Mouse (Mus musculus): ENCODE measurements at regions not wholly inside any gene's neighbourhood (a gene's known extent, or its start where the extent isn't known, plus 50 kb on each side); places are given as distances from the start of the nearest gene placed in this dataset.

DNA sequence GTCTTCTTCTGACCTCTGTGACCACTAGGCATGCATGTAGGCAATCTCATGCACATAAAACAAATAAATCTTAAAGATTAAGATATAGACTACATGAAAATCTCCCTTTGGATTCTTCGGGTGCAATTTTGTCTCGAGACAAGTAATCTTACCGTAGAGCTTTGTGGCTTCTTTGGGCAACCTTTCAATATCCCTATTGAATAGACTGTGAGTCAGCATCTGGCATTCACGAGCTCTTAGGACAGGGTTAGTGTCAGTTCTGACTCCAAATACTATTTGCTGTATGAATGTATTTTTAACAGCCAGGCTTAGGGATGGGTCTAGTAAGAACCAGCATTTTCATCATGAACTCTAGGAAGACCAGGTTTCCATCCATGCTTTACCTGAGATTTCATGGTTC lies 208.7 kb upstream of the Pik3r1 start:
- Histone ChIP-seq H3K27ac (replicated peaks; ENCODE audit: insufficient read depth, low read depth, low read length) (no peak overlapping the region), H3K27me3 (ENCODE audit: control insufficient read depth, insufficient read depth, low read length) (no peaks in the 10 kb centered on the region), H3K4me3 (ENCODE audit: insufficient read depth, low read depth, low read length) (no peak overlapping the region), H3K4me1 (ENCODE audit: control insufficient read depth, insufficient read depth, low read length) (peaks cover 4% of the 10 kb centered on the region), H3K36me3 (ENCODE audit: control insufficient read depth, insufficient read depth, low read length) (no peaks in the 10 kb centered on the region), H3K9ac (ENCODE audit: low read depth, low read length) (no peak overlapping the region), H3K79me2 (ENCODE audit: control insufficient read depth, insufficient read depth, low read length) (no peaks in the 10 kb centered on the region)
- DNase-seq (ENCODE audit: extremely low read depth, low read depth, low spot score) = no peak
- TF ChIP-seq POLR2A (IDR thresholded peaks at IDR 0.05; ENCODE audit: extremely low read depth, insufficient read depth, low read length) (no peak), CTCF (IDR thresholded peaks at IDR 0.05; ENCODE audit: low read depth, low read length) (no peak)
- WGBS = 93% methylated on average over 4 of the region's 4 CpGs

DNA sequence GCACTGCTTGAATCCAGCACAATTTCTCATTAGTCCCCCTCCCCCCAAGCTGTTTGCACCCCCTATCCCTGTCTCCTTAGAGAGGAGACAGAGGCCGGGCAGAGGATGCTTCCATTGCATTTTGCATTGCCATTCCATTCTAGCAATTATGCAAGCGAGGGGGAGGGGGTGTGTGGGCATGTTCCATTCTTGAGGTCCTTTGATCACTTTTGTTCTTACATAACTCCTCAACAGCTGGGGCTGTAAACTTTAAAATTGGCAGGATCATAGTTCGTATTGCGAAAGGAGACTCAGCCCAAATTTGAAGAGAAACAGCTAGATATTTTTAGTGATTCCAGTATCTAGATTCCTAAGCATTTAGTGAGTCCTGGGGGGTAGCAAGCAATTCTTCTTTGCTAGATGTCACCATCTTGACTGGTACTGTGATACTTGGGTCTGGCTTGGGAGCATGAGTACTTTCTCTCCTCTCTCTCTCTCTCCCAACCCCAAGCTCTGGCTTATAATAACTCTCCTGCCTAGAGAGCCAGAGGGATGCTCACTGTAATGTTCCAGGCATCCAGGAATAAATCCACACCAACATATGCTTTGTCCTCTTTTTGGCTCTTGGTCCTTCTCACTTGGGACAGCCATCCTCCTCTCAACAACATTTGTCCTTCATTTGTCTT lies 212.3 kb upstream of the Pik3r1 start:
- peak; percentile 95 for DNase-seq (ENCODE audit: extremely low read depth, low read depth, low spot score)
- H3K4me1 ChIP-seq (ENCODE audit: control insufficient read depth, insufficient read depth, low read length) = peaks cover 4% of the 10 kb centered on the region
- TF ChIP-seq POLR2A (IDR thresholded peaks at IDR 0.05; ENCODE audit: extremely low read depth, insufficient read depth, low read length) (no peak), CTCF (IDR thresholded peaks at IDR 0.05; ENCODE audit: low read depth, low read length) (no peak)
- H3K27me3 ChIP-seq (ENCODE audit: control insufficient read depth, insufficient read depth, low read length) = no peaks in the 10 kb centered on the region
- H3K27ac ChIP-seq (replicated peaks; ENCODE audit: insufficient read depth, low read depth, low read length) = peak overlapping the region; percentile 74
- no peak overlapping the region for H3K4me3 ChIP-seq (ENCODE audit: insufficient read depth, low read depth, low read length)
- 24% methylated on average over 4 of the region's 4 CpGs for WGBS
- no peaks in the 10 kb centered on the region for H3K36me3 ChIP-seq (ENCODE audit: control insufficient read depth, insufficient read depth, low read length)
- H3K9ac ChIP-seq (ENCODE audit: low read depth, low read length) = no peak overlapping the region
- H3K79me2 ChIP-seq (ENCODE audit: control insufficient read depth, insufficient read depth, low read length) = no peaks in the 10 kb centered on the region

- Histone ChIP-seq H3K4me1 (ENCODE audit: control insufficient read depth, insufficient read depth, low read length) (no peaks in the 10 kb centered on the region), H3K27ac (replicated peaks; ENCODE audit: insufficient read depth, low read depth, low read length) (no peak overlapping the region), H3K36me3 (ENCODE audit: control insufficient read depth, insufficient read depth, low read length) (no peaks in the 10 kb centered on the region), H3K27me3 (ENCODE audit: control insufficient read depth, insufficient read depth, low read length) (no peaks in the 10 kb centered on the region), H3K4me3 (ENCODE audit: insufficient read depth, low read depth, low read length) (no peak overlapping the region), H3K79me2 (ENCODE audit: control insufficient read depth, insufficient read depth, low read length) (no peaks in the 10 kb centered on the region), H3K9ac (ENCODE audit: low read depth, low read length) (no peak overlapping the region)
- TF ChIP-seq POLR2A (IDR thresholded peaks at IDR 0.05; ENCODE audit: extremely low read depth, insufficient read depth, low read length) (no peak), CTCF (IDR thresholded peaks at IDR 0.05; ENCODE audit: low read depth, low read length) (no peak)
- WGBS = 65% methylated on average over 9 of the region's 9 CpGs
- no peak for DNase-seq (ENCODE audit: extremely low read depth, low read depth, low spot score)
Measured at GRCm38 (mm10) chr13:101988637-101989413, 220.8 kb upstream of the Pik3r1 start.

DNA sequence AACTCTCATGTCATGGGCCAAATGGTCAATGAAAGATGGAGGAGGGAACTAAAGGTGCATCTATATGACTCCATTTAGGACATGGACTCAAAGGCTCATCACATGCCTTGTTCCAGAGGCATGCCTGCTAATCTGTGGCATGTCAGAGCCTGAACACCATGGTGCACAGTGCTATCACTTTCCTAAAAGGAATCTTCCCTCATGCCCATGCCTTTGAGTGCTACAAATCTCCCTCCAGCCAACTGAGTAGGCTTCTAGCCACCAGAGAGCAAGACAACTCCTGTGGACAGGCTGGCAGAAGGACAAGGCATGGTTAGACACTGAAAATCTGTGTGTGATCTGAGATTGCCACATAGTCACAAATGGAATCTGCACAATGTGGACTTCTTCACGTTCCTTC lies 223.7 kb upstream of the Pik3r1 start:
- DNase-seq (ENCODE audit: extremely low read depth, low read depth, low spot score) = no peak

GRCm38 (mm10) chr13:101994779-101995178 lies 226.8 kb upstream of the Pik3r1 start:
- WGBS = 80% methylated on average over 3 of the region's 3 CpGs
- Histone ChIP-seq H3K4me1 (ENCODE audit: control insufficient read depth, insufficient read depth, low read length) (peaks cover 3% of the 10 kb centered on the region; the same call in 1 of the 2 replicates), H3K27me3 (ENCODE audit: control insufficient read depth, insufficient read depth, low read length) (no peaks in the 10 kb centered on the region), H3K9ac (ENCODE audit: low read depth, low read length) (no peak overlapping the region), H3K27ac (replicated peaks; ENCODE audit: insufficient read depth, low read depth, low read length) (no peak overlapping the region), H3K4me3 (ENCODE audit: insufficient read depth, low read depth, low read length) (no peak overlapping the region), H3K36me3 (ENCODE audit: control insufficient read depth, insufficient read depth, low read length) (no peaks in the 10 kb centered on the region), H3K79me2 (ENCODE audit: control insufficient read depth, insufficient read depth, low read length) (no peaks in the 10 kb centered on the region)
- no peak for DNase-seq (ENCODE audit: extremely low read depth, low read depth, low spot score)
- no peak for TF ChIP-seq CTCF (IDR thresholded peaks at IDR 0.05; ENCODE audit: low read depth, low read length)
- no peak for TF ChIP-seq POLR2A (IDR thresholded peaks at IDR 0.05; ENCODE audit: extremely low read depth, insufficient read depth, low read length)

More for the DNA sequence above, 223.7 kb upstream of the Pik3r1 start:
- Histone ChIP-seq H3K4me3 (ENCODE audit: insufficient read depth, low read depth, low read length) (no peak overlapping the region), H3K36me3 (ENCODE audit: control insufficient read depth, insufficient read depth, low read length) (no peaks in the 10 kb centered on the region), H3K27me3 (ENCODE audit: control insufficient read depth, insufficient read depth, low read length) (no peaks in the 10 kb centered on the region), H3K79me2 (ENCODE audit: control insufficient read depth, insufficient read depth, low read length) (no peaks in the 10 kb centered on the region), H3K4me1 (ENCODE audit: control insufficient read depth, insufficient read depth, low read length) (no peaks in the 10 kb centered on the region), H3K9ac (ENCODE audit: low read depth, low read length) (no peak overlapping the region), H3K27ac (replicated peaks; ENCODE audit: insufficient read depth, low read depth, low read length) (no peak overlapping the region)
- WGBS = 86% methylated on average over 1 of the region's 1 CpGs
- no peak for TF ChIP-seq CTCF (IDR thresholded peaks at IDR 0.05; ENCODE audit: low read depth, low read length)
- no peak for TF ChIP-seq POLR2A (IDR thresholded peaks at IDR 0.05; ENCODE audit: extremely low read depth, insufficient read depth, low read length)

- no peak overlapping the region for H3K4me3 ChIP-seq (ENCODE audit: insufficient read depth, low read depth, low read length)
- TF ChIP-seq CTCF (IDR thresholded peaks at IDR 0.05; ENCODE audit: low read depth, low read length) = no peak
- no peak for TF ChIP-seq POLR2A (IDR thresholded peaks at IDR 0.05; ENCODE audit: extremely low read depth, insufficient read depth, low read length)
- H3K36me3 ChIP-seq (ENCODE audit: control insufficient read depth, insufficient read depth, low read length) = no peaks in the 10 kb centered on the region
- WGBS = 77% methylated on average over 2 of the region's 2 CpGs
- H3K27ac ChIP-seq (replicated peaks; ENCODE audit: insufficient read depth, low read depth, low read length) = no peak overlapping the region
- peaks cover 3% of the 10 kb centered on the region; the same call in 1 of the 2 replicates for H3K4me1 ChIP-seq (ENCODE audit: control insufficient read depth, insufficient read depth, low read length)
- H3K27me3 ChIP-seq (ENCODE audit: control insufficient read depth, insufficient read depth, low read length) = no peaks in the 10 kb centered on the region
- no peaks in the 10 kb centered on the region for H3K79me2 ChIP-seq (ENCODE audit: control insufficient read depth, insufficient read depth, low read length)
- no peak overlapping the region for H3K9ac ChIP-seq (ENCODE audit: low read depth, low read length)
- DNase-seq (ENCODE audit: extremely low read depth, low read depth, low spot score) = no peak
Measured at GRCm38 (mm10) chr13:101995529-101995928, 227.5 kb upstream of the Pik3r1 start.

All from liver, adult 2 months (tissue).